Mouse (Mus musculus) heart, embryonic 14.5 days (tissue): ENCODE results near the gene Btbd10. TPM values are rescaled to one million over a fixed set of nuclear protein-coding genes. Genes with fewer than 3 reads are reported as not detected.

Experiments
- ATAC-seq: fragments of 200-750 bp; cut with Nextera tagmentation; 2 replicates; pipeline ENCODE4 v1.8.0; 2017; ENCODE audit warnings: low read depth, moderate TSS enrichment; ENCODE audit not compliant: insufficient number of reproducible peaks, insufficient read depth, low FRiP score
- H3K27ac ChIP-seq, 2 experiments: fragments of 200-500 bp in 1 of 2; fragments of 300-500 bp in 1 of 2; sonication (generic) in 1 of 2; replicated peaks in 1 of 2; 2 replicates each; pipeline ENCODE4 v1.5.1; 2012 to 2014; ENCODE audit warnings: low read depth in 2 of 2, low read length in 2 of 2, control low read depth in 1 of 2, mild to moderate bottlenecking in 1 of 2, mixed read lengths in 1 of 2; ENCODE audit not compliant: control insufficient read depth in 1 of 2, insufficient read depth in 1 of 2
- H3K27me3 ChIP-seq: fragments of 300-500 bp; sonication (generic); 2 replicates; pipeline ENCODE4 v1.6.1; 2014; ENCODE audit warnings: mild to moderate bottlenecking, low read length, control low read depth; ENCODE audit not compliant: control insufficient read depth, insufficient read depth
- H3K36me3 ChIP-seq: fragments of 300-500 bp; sonication (generic); 2 replicates; pipeline ENCODE4 v1.6.1; 2014; ENCODE audit warnings: mild to moderate bottlenecking, control low read depth, low read length, mixed read lengths; ENCODE audit not compliant: control insufficient read depth, insufficient read depth
- H3K4me1 ChIP-seq, 2 experiments: fragments of 200-500 bp in 1 of 2; fragments of 300-500 bp in 1 of 2; sonication (generic) in 1 of 2; 2 replicates each; pipeline ENCODE4 v1.6.1; 2012 to 2014; ENCODE audit warnings: low read length in 2 of 2, control low read depth in 1 of 2, mixed read lengths in 1 of 2; ENCODE audit not compliant: control insufficient read depth in 2 of 2, insufficient read depth in 2 of 2
- H3K4me2 ChIP-seq: fragments of 300-500 bp; sonication (generic); 2 replicates; pipeline ENCODE4 v1.6.1; 2014; ENCODE audit warnings: mild to moderate bottlenecking, low read length
- H3K4me3 ChIP-seq, 2 experiments: fragments of 200-500 bp in 1 of 2; fragments of 300-500 bp in 1 of 2; sonication (generic) in 1 of 2; 2 replicates each; pipeline ENCODE4 v1.5.1; 2012 to 2014; ENCODE audit warnings: low read length in 2 of 2, mild to moderate bottlenecking in 2 of 2, control low read depth in 1 of 2, low read depth in 1 of 2, moderate library complexity in 1 of 2; ENCODE audit not compliant: control insufficient read depth in 1 of 2, insufficient read depth in 1 of 2
- H3K9ac ChIP-seq: fragments of 300-500 bp; sonication (generic); 2 replicates; pipeline ENCODE4 v1.6.1; 2014; ENCODE audit warnings: mild to moderate bottlenecking, low read length
- H3K9me3 ChIP-seq: fragments of 300-500 bp; sonication (generic); 2 replicates; pipeline ENCODE4 v1.6.1; 2016; ENCODE audit warnings: low read length, control low read depth; ENCODE audit not compliant: control insufficient read depth
- WGBS: fragments of 180-500 bp; shearing (Covaris S2); extraction: QIAGEN DNeasy Blood & Tissue Kit; methylation state at CpG from one replicate; pipeline ENCODE4 v1.1.7; 2014; 5-methylcytosine and 5-hydroxymethylcytosine counted together
- polyA plus RNA-seq: library from polyadenylated mRNA; unstranded; fragments of >200 nt; fragmentation: Nextera tagmentation; extraction: Ambion mirVana; gene quantifications from 2 replicates; pipeline ENCODE4 v1.2.1, GENCODE M21; 2014

Btbd10 gene
- polyA plus RNA-seq, 1 experiment from 2014 or later, result 24.6 TPM

- no peak for ATAC-seq
- H3K4me2 ChIP-seq, result no peak overlapping the region
- 65% methylated on average over 4 of the region's 4 CpGs for WGBS
These were observed 90.7 kb downstream of the Btbd10 start for GRCm38 (mm10) chr7:113278493-113278892.

GRCm38 (mm10) chr7:113277245-113277644, 91.9 kb downstream of the Btbd10 start:
- H3K9ac ChIP-seq, result no peak overlapping the region
- 48% methylated on average over 2 of the region's 2 CpGs for WGBS
- no peak overlapping the region for H3K4me3 ChIP-seq
- no peaks in the 10 kb centered on the region for H3K27me3 ChIP-seq
- no peak overlapping the region for H3K4me2 ChIP-seq
- ATAC-seq, result no peak
- H3K36me3 ChIP-seq, result no peaks in the 10 kb centered on the region
- H3K4me1 ChIP-seq, result peaks cover 0 to 3% of the 10 kb centered on the region in 2 experiments; a peak in 1 of 4 replicates
- H3K27ac ChIP-seq, result no peak overlapping the region
- no peaks in the 10 kb centered on the region for H3K9me3 ChIP-seq

More at GRCm38 (mm10) chr7:113278493-113278892, 90.7 kb downstream of the Btbd10 start:
- Histone ChIP-seq H3K36me3 (peaks cover 3% of the 10 kb centered on the region; the same call in 1 of the 2 replicates), H3K9ac (no peak overlapping the region), H3K4me3 (no peak overlapping the region), H3K27ac (no peak overlapping the region), H3K4me1 (0 out of 4 replicates have a peak, but pooled peaks cover 0 to 3% of the 10 kb centered on the region in 2 experiments), H3K27me3 (no peaks in the 10 kb centered on the region), H3K9me3 (no peaks in the 10 kb centered on the region)

DNA sequence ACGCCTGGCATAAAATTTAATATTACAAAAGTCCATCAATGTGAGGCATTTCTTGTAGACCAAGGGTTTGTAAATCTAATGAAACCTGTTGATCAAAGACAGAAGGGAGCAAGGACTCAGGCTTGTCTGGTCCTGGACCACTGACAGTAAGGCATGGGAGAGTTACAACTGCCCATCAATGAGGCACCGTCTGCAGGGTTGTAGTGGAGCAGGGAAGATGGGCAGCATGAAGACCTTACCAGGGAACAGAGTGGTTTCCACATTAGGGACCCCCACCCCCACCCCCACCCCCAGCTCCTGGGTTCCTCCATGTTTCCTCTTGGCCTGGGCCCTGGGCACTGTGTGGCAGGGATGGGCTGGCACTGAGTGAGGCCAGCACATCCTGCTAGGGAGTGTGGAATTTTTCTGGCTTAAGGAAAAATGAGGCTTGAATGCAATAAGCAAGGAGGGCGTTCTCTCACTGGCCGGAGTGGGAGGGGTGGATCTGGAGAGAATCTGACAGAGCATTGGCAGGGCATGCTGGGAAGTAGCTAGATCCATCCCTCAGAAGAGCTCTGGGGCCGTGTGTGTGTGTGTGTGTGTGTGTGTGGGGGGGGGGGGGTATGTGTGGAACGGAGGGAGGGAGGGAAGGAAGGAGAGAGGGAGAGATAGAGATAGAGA, 96.7 kb downstream of the Btbd10 start:
- Histone ChIP-seq H3K4me3 (no peak overlapping the region), H3K9me3 (no peaks in the 10 kb centered on the region), H3K27me3 (no peaks in the 10 kb centered on the region), H3K4me1 (peaks cover 3 to 15% of the 10 kb centered on the region in 2 experiments; a peak in 3 of 4 replicates), H3K4me2 (no peak overlapping the region), H3K36me3 (no peaks in the 10 kb centered on the region), H3K27ac (no peak overlapping the region), H3K9ac (no peak overlapping the region)
- 66% methylated on average over 5 of the region's 6 CpGs for WGBS
- ATAC-seq, result no peak

DNA sequence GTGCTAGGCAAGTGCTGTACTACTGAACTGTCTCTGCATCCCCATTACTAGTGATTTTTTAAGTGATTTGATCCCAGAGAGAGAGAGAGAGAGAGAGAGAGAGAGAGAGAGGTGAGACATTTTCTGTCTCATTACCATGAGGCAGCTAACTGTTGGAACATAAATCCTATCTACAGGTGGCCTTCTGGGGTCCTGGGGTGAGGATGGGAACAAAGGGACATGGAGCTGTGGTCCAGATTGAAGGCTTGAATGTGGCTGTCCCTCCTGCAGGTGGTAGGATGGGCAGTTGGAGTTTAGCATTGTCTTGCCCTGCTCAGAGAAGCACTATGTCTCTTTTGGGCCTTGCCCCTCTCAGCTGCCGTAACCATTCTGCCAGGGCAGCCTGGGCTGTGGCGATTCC, 98.2 kb downstream of the Btbd10 start:
- Histone ChIP-seq H3K4me1 (peaks cover 3 to 12% of the 10 kb centered on the region in 2 experiments; a peak in 3 of 4 replicates), H3K9ac (no peak overlapping the region), H3K4me3 (no peak overlapping the region), H3K36me3 (no peaks in the 10 kb centered on the region), H3K9me3 (no peaks in the 10 kb centered on the region), H3K27me3 (no peaks in the 10 kb centered on the region), H3K27ac (no peak overlapping the region), H3K4me2 (no peak overlapping the region)
- WGBS, result 82% methylated on average over 2 of the region's 2 CpGs
- ATAC-seq, result no peak

GRCm38 (mm10) chr7:113270551-113270950, 98.6 kb downstream of the Btbd10 start:
- ATAC-seq, result no peak
- Histone ChIP-seq H3K4me2 (no peak overlapping the region), H3K36me3 (no peaks in the 10 kb centered on the region), H3K27me3 (no peaks in the 10 kb centered on the region), H3K4me1 (peaks cover 3 to 12% of the 10 kb centered on the region in 2 experiments; a peak in 3 of 4 replicates), H3K9ac (no peak overlapping the region), H3K4me3 (no peak overlapping the region), H3K9me3 (no peaks in the 10 kb centered on the region), H3K27ac (no peak overlapping the region)
- WGBS, result 65% methylated on average over 10 of the region's 10 CpGs

DNA sequence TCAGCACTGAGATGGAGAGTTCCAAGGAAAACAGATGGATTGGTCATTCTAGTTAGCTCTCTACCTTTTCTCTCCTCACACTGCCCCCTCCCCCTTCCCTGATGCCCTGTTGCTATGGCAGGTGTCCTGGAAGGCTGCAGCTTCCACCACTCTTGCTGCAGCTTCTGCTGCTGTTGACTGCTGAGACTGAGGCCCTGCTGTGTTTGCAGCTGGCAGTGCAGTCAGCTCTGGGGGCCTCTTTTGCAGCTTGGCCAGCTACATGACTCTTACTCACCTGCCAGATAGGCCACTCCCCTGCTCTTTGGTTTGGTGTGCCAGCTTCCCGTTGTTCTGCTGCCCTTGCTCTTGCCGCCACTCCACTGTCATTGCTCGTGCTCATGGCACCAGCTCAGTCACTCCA, 99.3 kb downstream of the Btbd10 start:
- ATAC-seq, result no peak
- peaks cover 3 to 12% of the 10 kb centered on the region in 2 experiments; a peak in 3 of 4 replicates for H3K4me1 ChIP-seq
- no peak overlapping the region for H3K27ac ChIP-seq
- H3K4me2 ChIP-seq, result no peak overlapping the region
- H3K9me3 ChIP-seq, result no peaks in the 10 kb centered on the region
- no peaks in the 10 kb centered on the region for H3K27me3 ChIP-seq
- no peak overlapping the region for H3K4me3 ChIP-seq
- 55% methylated on average over 3 of the region's 3 CpGs for WGBS
- H3K9ac ChIP-seq, result no peak overlapping the region
- H3K36me3 ChIP-seq, result no peaks in the 10 kb centered on the region

- Histone ChIP-seq H3K4me2 (no peak overlapping the region), H3K4me3 (no peak overlapping the region), H3K9me3 (no peaks in the 10 kb centered on the region), H3K27me3 (no peaks in the 10 kb centered on the region), H3K27ac (no peak overlapping the region), H3K36me3 (no peaks in the 10 kb centered on the region), H3K9ac (no peak overlapping the region), H3K4me1 (peaks cover 3 to 12% of the 10 kb centered on the region in 2 experiments; a peak in 3 of 4 replicates)
- no peak for ATAC-seq
These were observed 100.1 kb downstream of the Btbd10 start for GRCm38 (mm10) chr7:113269081-113269480.

DNA sequence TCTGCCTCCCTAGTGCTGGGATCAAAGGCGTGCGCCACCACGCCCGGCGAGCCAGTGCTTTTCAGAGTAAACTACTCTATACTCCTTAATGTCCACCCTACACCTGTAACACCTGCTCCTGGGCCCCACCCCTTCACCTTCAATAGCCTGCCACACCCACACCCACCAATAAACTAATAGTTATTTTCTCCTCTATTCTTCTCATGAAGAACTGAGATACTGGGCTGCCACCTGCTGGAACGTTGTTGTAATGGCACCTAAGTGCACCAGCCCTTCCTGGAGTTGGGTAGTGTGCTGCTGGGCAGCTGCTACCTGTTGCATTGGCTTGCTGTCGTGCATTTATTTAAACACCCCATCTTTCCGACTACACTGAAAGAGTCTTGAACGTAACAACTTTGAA, 100.9 kb downstream of the Btbd10 start:
- H3K36me3 ChIP-seq, result no peaks in the 10 kb centered on the region
- no peak overlapping the region for H3K9ac ChIP-seq
- H3K27ac ChIP-seq, result no peak overlapping the region
- no peaks in the 10 kb centered on the region for H3K27me3 ChIP-seq
- ATAC-seq, result no peak
- peaks cover 3 to 12% of the 10 kb centered on the region in 2 experiments; a peak in 3 of 4 replicates for H3K4me1 ChIP-seq
- 79% methylated on average over 9 of the region's 9 CpGs for WGBS
- H3K4me2 ChIP-seq, result no peak overlapping the region
- no peak overlapping the region for H3K4me3 ChIP-seq
- H3K9me3 ChIP-seq, result no peaks in the 10 kb centered on the region
